In genomic region chr10:81178927-81179326, GRCm38 (mm10) we compare ENCODE assay signal across 1 mouse cellular context.
TF ChIP-seq lines count a peak whose summit lies in the region.

No protein-coding gene starts in this region.

TF ChIP-seq in ES-E14, 5 proteins besides CTCF, POLR2A, EP300 and RAD21:
- TF ChIP-seq CHD2 (IDR thresholded peaks at IDR 0.05; ENCODE audit: low read depth, low read length) (no peak), HCFC1 (IDR thresholded peaks at IDR 0.05; ENCODE audit: borderline replicate concordance, insufficient read depth, low read length) (no peak), MAFK (IDR thresholded peaks at IDR 0.05; ENCODE audit: insufficient read depth, low read depth, low read length) (no peak), ZC3H11A (IDR thresholded peaks at IDR 0.05; ENCODE audit: borderline replicate concordance, low read depth, low read length) (no peak), ZNF384 (IDR thresholded peaks at IDR 0.05; ENCODE audit: low read depth, low read length) (no peak)
